Mouse (Mus musculus): Measurements from ENCODE around the gene G3bp2. TPM values are rescaled to one million over a fixed set of nuclear protein-coding genes. Genes with fewer than 3 reads are reported as not detected.
A peak's percentile ranks its signal among the peaks of the same experiment; 100 is the strongest.

G3bp2 gene
- polyA plus RNA-seq, 1 experiment from 2014 or later, result 151 TPM

- H3K9me3 ChIP-seq (ENCODE audit: control insufficient read depth, low read length), result no peaks in the 10 kb centered on the region
- H3K4me3 ChIP-seq (ENCODE audit: control insufficient read depth in 1 of 2, insufficient read depth in 1 of 2, low read depth in 1 of 2, low read length in 2 of 2), result no peak overlapping the region
- peaks cover 11% of the 10 kb centered on the region for H3K36me3 ChIP-seq (ENCODE audit: control insufficient read depth, insufficient read depth, low read length)
- WGBS, result 92% methylated on average over 1 of the region's 1 CpGs
- H3K4me1 ChIP-seq (ENCODE audit: control insufficient read depth in 2 of 2, insufficient read depth in 2 of 2, low read length in 2 of 2), result peaks cover 4 to 19% of the 10 kb centered on the region in 2 experiments; a peak in 3 of 4 replicates
- no peak overlapping the region for H3K4me2 ChIP-seq (ENCODE audit: low read length)
- no peak overlapping the region for H3K27ac ChIP-seq (replicated peaks in 1 of 2; ENCODE audit: control insufficient read depth in 1 of 2, insufficient read depth in 1 of 2, low read depth in 2 of 2, low read length in 2 of 2)
- H3K27me3 ChIP-seq (ENCODE audit: control insufficient read depth, insufficient read depth, low read length), result no peaks in the 10 kb centered on the region
- no peak overlapping the region for H3K9ac ChIP-seq (ENCODE audit: low read length)
- ATAC-seq (ENCODE audit: insufficient number of reproducible peaks, insufficient read depth, low FRiP score, low read depth), result no peak
Measured at GRCm38 (mm10) chr5:92076273-92076672, 7.2 kb downstream of the G3bp2 start.

- Histone ChIP-seq H3K9me3 (ENCODE audit: control insufficient read depth, low read length) (no peaks in the 10 kb centered on the region), H3K27ac (replicated peaks in 1 of 2; ENCODE audit: control insufficient read depth in 1 of 2, insufficient read depth in 1 of 2, low read depth in 2 of 2, low read length in 2 of 2) (no peak overlapping the region), H3K27me3 (ENCODE audit: control insufficient read depth, insufficient read depth, low read length) (no peaks in the 10 kb centered on the region), H3K36me3 (ENCODE audit: control insufficient read depth, insufficient read depth, low read length) (peaks cover 21% of the 10 kb centered on the region), H3K4me2 (ENCODE audit: low read length) (no peak overlapping the region), H3K4me1 (ENCODE audit: control insufficient read depth in 2 of 2, insufficient read depth in 2 of 2, low read length in 2 of 2) (peaks cover 2 to 6% of the 10 kb centered on the region in 2 experiments; a peak in 3 of 4 replicates), H3K4me3 (ENCODE audit: control insufficient read depth in 1 of 2, insufficient read depth in 1 of 2, low read depth in 1 of 2, low read length in 2 of 2) (no peak overlapping the region), H3K9ac (ENCODE audit: low read length) (no peak overlapping the region)
- ATAC-seq (ENCODE audit: insufficient number of reproducible peaks, insufficient read depth, low FRiP score, low read depth), result no peak
- WGBS, result 91% methylated on average over 14 of the region's 14 CpGs
Measured at GRCm38 (mm10) chr5:92074061-92074460, 9.5 kb downstream of the G3bp2 start.

- no peak overlapping the region for H3K4me3 ChIP-seq (ENCODE audit: control insufficient read depth in 1 of 2, insufficient read depth in 1 of 2, low read depth in 1 of 2, low read length in 2 of 2)
- 94% methylated on average over 2 of the region's 2 CpGs for WGBS
- H3K4me1 ChIP-seq (ENCODE audit: control insufficient read depth in 2 of 2, insufficient read depth in 2 of 2, low read length in 2 of 2), result no peaks in the 10 kb centered on the region
- H3K27ac ChIP-seq (replicated peaks in 1 of 2; ENCODE audit: control insufficient read depth in 1 of 2, insufficient read depth in 1 of 2, low read depth in 2 of 2, low read length in 2 of 2), result no peak overlapping the region
- H3K36me3 ChIP-seq (ENCODE audit: control insufficient read depth, insufficient read depth, low read length), result peaks cover 88% of the 10 kb centered on the region
- H3K9ac ChIP-seq (ENCODE audit: low read length), result no peak overlapping the region
- H3K9me3 ChIP-seq (ENCODE audit: control insufficient read depth, low read length), result no peaks in the 10 kb centered on the region
- ATAC-seq (ENCODE audit: insufficient number of reproducible peaks, insufficient read depth, low FRiP score, low read depth), result no peak
- no peaks in the 10 kb centered on the region for H3K27me3 ChIP-seq (ENCODE audit: control insufficient read depth, insufficient read depth, low read length)
- H3K4me2 ChIP-seq (ENCODE audit: low read length), result no peak overlapping the region
Measured at GRCm38 (mm10) chr5:92063192-92063591, 20.3 kb downstream of the G3bp2 start.

- Histone ChIP-seq H3K4me2 (ENCODE audit: low read length) (no peak overlapping the region), H3K27ac (replicated peaks in 1 of 2; ENCODE audit: control insufficient read depth in 1 of 2, insufficient read depth in 1 of 2, low read depth in 2 of 2, low read length in 2 of 2) (no peak overlapping the region), H3K9me3 (ENCODE audit: control insufficient read depth, low read length) (no peaks in the 10 kb centered on the region), H3K9ac (ENCODE audit: low read length) (no peak overlapping the region), H3K4me3 (ENCODE audit: control insufficient read depth in 1 of 2, insufficient read depth in 1 of 2, low read depth in 1 of 2, low read length in 2 of 2) (no peak overlapping the region), H3K4me1 (ENCODE audit: control insufficient read depth in 2 of 2, insufficient read depth in 2 of 2, low read length in 2 of 2) (no peaks in the 10 kb centered on the region), H3K36me3 (ENCODE audit: control insufficient read depth, insufficient read depth, low read length) (peaks cover 60% of the 10 kb centered on the region), H3K27me3 (ENCODE audit: control insufficient read depth, insufficient read depth, low read length) (no peaks in the 10 kb centered on the region)
- no peak for ATAC-seq (ENCODE audit: insufficient number of reproducible peaks, insufficient read depth, low FRiP score, low read depth)
- WGBS, result 90% methylated on average over 6 of the region's 6 CpGs
Measured at GRCm38 (mm10) chr5:92052866-92053265, 30.7 kb downstream of the G3bp2 start.

- 75% methylated on average over 3 of the region's 3 CpGs for WGBS
Measured at GRCm38 (mm10) chr5:92050419-92050818, 33.1 kb downstream of the G3bp2 start.

GRCm38 (mm10) chr5:92043783-92044182 is 39.7 kb downstream of the G3bp2 start, which contains the start of gene Cdkl2:
Gene Cdkl2, minus strand, starts transcription at chr5:92043883.
- H3K36me3 ChIP-seq (ENCODE audit: control insufficient read depth, insufficient read depth, low read length), result no peaks in the 10 kb centered on the region
- no peaks in the 10 kb centered on the region for H3K27me3 ChIP-seq (ENCODE audit: control insufficient read depth, insufficient read depth, low read length)
- 72% methylated on average over 4 of the region's 4 CpGs for WGBS
- peak within 1 kb of the TSS; percentile 86 for H3K4me2 ChIP-seq (ENCODE audit: low read length)
- peak within 1 kb of the TSS; percentile 69 to 88 for H3K4me3 ChIP-seq (ENCODE audit: control insufficient read depth in 1 of 2, insufficient read depth in 1 of 2, low read depth in 1 of 2, low read length in 2 of 2)
- no peak within 1 kb of the TSS for H3K27ac ChIP-seq (replicated peaks in 1 of 2; ENCODE audit: control insufficient read depth in 1 of 2, insufficient read depth in 1 of 2, low read depth in 2 of 2, low read length in 2 of 2)
- H3K4me1 ChIP-seq (ENCODE audit: control insufficient read depth in 2 of 2, insufficient read depth in 2 of 2, low read length in 2 of 2), result no peaks in the 10 kb centered on the region; a peak in 1 of 4 replicates
- H3K9me3 ChIP-seq (ENCODE audit: control insufficient read depth, low read length), result no peaks in the 10 kb centered on the region
- H3K9ac ChIP-seq (ENCODE audit: low read length), result peak within 1 kb of the TSS; percentile 73
- ATAC-seq (ENCODE audit: insufficient number of reproducible peaks, insufficient read depth, low FRiP score, low read depth), result no peak

More at GRCm38 (mm10) chr5:92050419-92050818, 33.1 kb downstream of the G3bp2 start:
- H3K27ac ChIP-seq (replicated peaks in 1 of 2; ENCODE audit: control insufficient read depth in 1 of 2, insufficient read depth in 1 of 2, low read depth in 2 of 2, low read length in 2 of 2), result no peak overlapping the region
- H3K4me3 ChIP-seq (ENCODE audit: control insufficient read depth in 1 of 2, insufficient read depth in 1 of 2, low read depth in 1 of 2, low read length in 2 of 2), result no peak overlapping the region
- H3K27me3 ChIP-seq (ENCODE audit: control insufficient read depth, insufficient read depth, low read length), result no peaks in the 10 kb centered on the region
- H3K36me3 ChIP-seq (ENCODE audit: control insufficient read depth, insufficient read depth, low read length), result peaks cover 35% of the 10 kb centered on the region
- H3K4me1 ChIP-seq (ENCODE audit: control insufficient read depth in 2 of 2, insufficient read depth in 2 of 2, low read length in 2 of 2), result no peaks in the 10 kb centered on the region
- no peak overlapping the region for H3K9ac ChIP-seq (ENCODE audit: low read length)
- no peaks in the 10 kb centered on the region for H3K9me3 ChIP-seq (ENCODE audit: control insufficient read depth, low read length)
- ATAC-seq (ENCODE audit: insufficient number of reproducible peaks, insufficient read depth, low FRiP score, low read depth), result no peak
- H3K4me2 ChIP-seq (ENCODE audit: low read length), result no peak overlapping the region

- H3K9me3 ChIP-seq (ENCODE audit: control insufficient read depth, low read length), result no peaks in the 10 kb centered on the region
- peak overlapping the region; percentile 86 for H3K4me2 ChIP-seq (ENCODE audit: low read length)
- H3K27ac ChIP-seq (replicated peaks in 1 of 2; ENCODE audit: control insufficient read depth in 1 of 2, insufficient read depth in 1 of 2, low read depth in 2 of 2, low read length in 2 of 2), result no peak overlapping the region
- peak overlapping the region; percentile 69 to 88 for H3K4me3 ChIP-seq (ENCODE audit: control insufficient read depth in 1 of 2, insufficient read depth in 1 of 2, low read depth in 1 of 2, low read length in 2 of 2)
- H3K27me3 ChIP-seq (ENCODE audit: control insufficient read depth, insufficient read depth, low read length), result no peaks in the 10 kb centered on the region
- H3K9ac ChIP-seq (ENCODE audit: low read length), result peak overlapping the region; percentile 73
- ATAC-seq (ENCODE audit: insufficient number of reproducible peaks, insufficient read depth, low FRiP score, low read depth), result peak; percentile 97
- H3K4me1 ChIP-seq (ENCODE audit: control insufficient read depth in 2 of 2, insufficient read depth in 2 of 2, low read length in 2 of 2), result no peaks in the 10 kb centered on the region; a peak in 1 of 4 replicates
- WGBS, result under 1% methylated on average over 68 of the region's 68 CpGs
- H3K36me3 ChIP-seq (ENCODE audit: control insufficient read depth, insufficient read depth, low read length), result no peaks in the 10 kb centered on the region
Measured at GRCm38 (mm10) chr5:92042377-92043348, 40.9 kb downstream of the G3bp2 start.
